Mouse (Mus musculus): ENCODE measurements around the gene Gm49711.

Gene Gm49711

GRCm38 (mm10) chr16:92235222-92235621 lies 177.1 kb downstream of the Gm49711 start:
- ATAC-seq (ENCODE audit: insufficient number of reproducible peaks, low FRiP score, low TSS enrichment): no peak

Data from cerebellum, adult (tissue).